Mouse (Mus musculus) fat pad, adult 2 months (tissue): ENCODE measurements around the gene Tspan31.

Experiments used
- DNase-seq: peaks from one replicate; pipeline ENCODE4 v3.0.0-alpha.2; 2011; ENCODE audit warnings: low read depth, low spot score; ENCODE audit errors: extremely low read depth

Gene Tspan31

GRCm38 (mm10) chr10:127042468-127043115, 27.5 kb downstream of the Tspan31 start:
- no peak for DNase-seq

- DNase-seq: no peak
Measured at GRCm38 (mm10) chr10:127041774-127042338, 28.2 kb downstream of the Tspan31 start.

- no peak for DNase-seq
Measured at GRCm38 (mm10) chr10:127041274-127041766, 28.7 kb downstream of the Tspan31 start, which contains the start of the genes Mettl1 and Eef1akmt3. Gene Mettl1, plus strand, starts transcription at chr10:127041414. Gene Eef1akmt3, minus strand, starts transcription at chr10:127041513.

- DNase-seq: no peak
Measured at GRCm38 (mm10) chr10:127040569-127041214, 29.4 kb downstream of the Tspan31 start.

- DNase-seq: no peak
Measured at GRCm38 (mm10) chr10:127037641-127038040, 32.4 kb downstream of the Tspan31 start.

GRCm38 (mm10) chr10:127036273-127036672, 33.8 kb downstream of the Tspan31 start:
- no peak for DNase-seq

GRCm38 (mm10) chr10:127033301-127033741, 36.7 kb downstream of the Tspan31 start:
- DNase-seq: no peak

- peak; percentile 18 for DNase-seq
Measured at GRCm38 (mm10) chr10:127030336-127031296, 39.4 kb downstream of the Tspan31 start, which contains the start of gene Tsfm. Gene Tsfm, minus strand, starts transcription at chr10:127030840.

GRCm38 (mm10) chr10:127018422-127018821, 51.6 kb downstream of the Tspan31 start:
- no peak for DNase-seq
